Mouse (Mus musculus) kidney, adult 8-10 months (tissue): ENCODE measurements around the gene Traf6.

Experiments
- DNase-seq, 2 experiments: peaks; one replicate each; pipeline ENCODE4 v3.0.0; 2022

The Traf6 gene

GRCm38 (mm10) chr2:101695584-101695983 is 17.4 kb downstream of the Traf6 start:
- no peak for DNase-seq

- DNase-seq = no peak
Measured at GRCm38 (mm10) chr2:101699284-101699683, 21.1 kb downstream of the Traf6 start.

GRCm38 (mm10) chr2:101705941-101706485 is 27.8 kb downstream of the Traf6 start:
- no peak for DNase-seq

GRCm38 (mm10) chr2:101711608-101712007 is 33.4 kb downstream of the Traf6 start:
- no peak for DNase-seq

- peak in 1 of 2 experiments; percentile 47 for DNase-seq
Measured at GRCm38 (mm10) chr2:101715650-101716323, 37.6 kb downstream of the Traf6 start.

GRCm38 (mm10) chr2:101717162-101717561 is 38.9 kb downstream of the Traf6 start:
- no peak for DNase-seq

GRCm38 (mm10) chr2:101721835-101722234 is 43.6 kb downstream of the Traf6 start:
- DNase-seq = no peak

GRCm38 (mm10) chr2:101722370-101723332 is 44.4 kb downstream of the Traf6 start:
- peak in 1 of 2 experiments; percentile 20 for DNase-seq

- no peak for DNase-seq
Measured at GRCm38 (mm10) chr2:101723333-101723881, 45.2 kb downstream of the Traf6 start.

- DNase-seq = peak in 1 of 2 experiments; percentile 22
Measured at GRCm38 (mm10) chr2:101727787-101728186, 49.6 kb downstream of the Traf6 start.

- DNase-seq = no peak
Measured at GRCm38 (mm10) chr2:101729472-101729871, 51.2 kb downstream of the Traf6 start.

- peak; percentile 75 for DNase-seq
Measured at GRCm38 (mm10) chr2:101730972-101731371, 52.7 kb downstream of the Traf6 start.

GRCm38 (mm10) chr2:101732777-101733210 is 54.6 kb downstream of the Traf6 start:
- no peak for DNase-seq

- peak; percentile 55 to 69 for DNase-seq
Measured at GRCm38 (mm10) chr2:101733564-101733963, 55.3 kb downstream of the Traf6 start.

GRCm38 (mm10) chr2:101739914-101740313 is 61.7 kb downstream of the Traf6 start:
- no peak for DNase-seq

GRCm38 (mm10) chr2:101741653-101742052 is 63.4 kb downstream of the Traf6 start:
- DNase-seq = no peak

GRCm38 (mm10) chr2:101742072-101742860 is 64.0 kb downstream of the Traf6 start:
- DNase-seq = no peak

- peak; percentile 22 to 45 for DNase-seq
Measured at GRCm38 (mm10) chr2:101745656-101746055, 67.4 kb downstream of the Traf6 start.

GRCm38 (mm10) chr2:101746537-101746936 is 68.3 kb downstream of the Traf6 start:
- DNase-seq = no peak
